ENCODE assay signal across 10 mouse cellular contexts in genomic region chr14:19709161-19709560, GRCm38 (mm10). TPM values are rescaled to one million over a fixed set of nuclear protein-coding genes. Genes with fewer than 3 reads are reported as not detected.
DNase-seq lines count a peak whose midpoint lies in the region; ATAC-seq lines count a peak whose summit lies in the region.
"Had no signal": no experiment of that assay in that cellular context is flagged by ENCODE, and none has a peak within 500 bp of the region (broad histone marks: within the 10 kb centered on the region; RNA-seq: fewer than 3 reads in every experiment).

No protein-coding gene starts in this region.

- no peaks in the 10 kb centered on the region for H3K36me3 ChIP-seq in intestine, embryonic 16.5 days (ENCODE audit: control insufficient read depth, insufficient read depth, low read length)

- DNase-seq in adrenal gland, postnatal 10 days = peak; percentile 6
- no peak for DNase-seq in adrenal gland, postnatal 14 days
- peak; percentile 51 for DNase-seq in embryo, embryonic 10.5 days (ENCODE audit: low spot score)
- DNase-seq in mesoderm, embryonic 11.5 days (ENCODE audit: low read depth, low spot score) = peak; percentile 51
- no peak for DNase-seq in right cerebral cortex, postnatal 36 days (ENCODE audit: low spot score in 2 of 2)
- DNase-seq in right cerebral cortex, postnatal 25 days = no peak
- DNase-seq in thymus, postnatal 36 days = no peak
- DNase-seq: layer of hippocampus, postnatal 36 days had no signal

- peak overlapping the region; percentile 38 for H3K4me2 ChIP-seq in intestine, embryonic 16.5 days (ENCODE audit: low read depth, low read length)

- H3K27me3 ChIP-seq in intestine, embryonic 16.5 days (replicated peaks; ENCODE audit: control insufficient read depth, insufficient read depth, low read length) = no peaks in the 10 kb centered on the region
- H3K27me3 ChIP-seq: Patski had no signal

- H3K4me3 ChIP-seq in intestine, embryonic 16.5 days (ENCODE audit: low read length) = peak overlapping the region; percentile 40

- no peak for ATAC-seq in intestine, embryonic 16.5 days
- ATAC-seq: Patski had no signal

- H3K9ac ChIP-seq in intestine, embryonic 16.5 days (ENCODE audit: low read depth, low read length) = peak overlapping the region; percentile 40; the same call in 1 of the 2 replicates

- 55% methylated on average over 9 of the region's 9 CpGs for WGBS in intestine, embryonic 16.5 days

- H3K9me3 ChIP-seq in intestine, embryonic 16.5 days (ENCODE audit: control insufficient read depth, low read length) = no peaks in the 10 kb centered on the region

- H3K27ac ChIP-seq in intestine, embryonic 16.5 days (ENCODE audit: low read length) = 0 out of 2 replicates have a peak overlapping the region, but pooled peaks have one; percentile 15

- H3K4me1 ChIP-seq in intestine, embryonic 16.5 days (ENCODE audit: control insufficient read depth, insufficient read depth, low read length) = peaks cover 23% of the 10 kb centered on the region

RNA-seq across cellular contexts. Expression of gene Nid2, which starts 41.9 kb away (rescaled TPM):
- total RNA-seq in adrenal gland, postnatal 10 days (2021) = 10 to 100 TPM; 59.7 to 74.5 TPM
- 44.7 and 46.2 TPM in 2 replicates for total RNA-seq in adrenal gland, postnatal 14 days (2021)
- 63.8 and 68.6 TPM in 2 replicates for polyA plus RNA-seq in intestine, embryonic 16.5 days (2015; fragmentation: Nextera tagmentation; extraction: Ambion mirVana)

Comparison
In these comparisons a context has a peak if more than half of its experiments do, and no peak if none do; other contexts are left out.
1. DNase-seq: peak in adrenal gland, postnatal 10 days (single experiment), embryo, embryonic 10.5 days (single experiment) and mesoderm, embryonic 11.5 days (single experiment); none in adrenal gland, postnatal 14 days (single experiment), right cerebral cortex, postnatal 36 days (0 of 2), right cerebral cortex, postnatal 25 days (single experiment) and thymus, postnatal 36 days (0 of 2).